Mouse (Mus musculus) kidney, adult 2 months (tissue): Measurements from ENCODE around the gene Gpank1. TPM values are rescaled to one million over a fixed set of nuclear protein-coding genes. Genes with fewer than 3 reads are reported as not detected.

Source experiments
- DNase-seq: peaks from one replicate; pipeline ENCODE4 v3.0.0; 2021
- H3K27ac ChIP-seq: fragments of 200-500 bp; 2 replicates; pipeline ENCODE4 v1.5.1; 2012; ENCODE audit warnings: low read depth, low read length, control low read depth, inconsistent platforms; ENCODE audit not compliant: insufficient read depth
- H3K27me3 ChIP-seq: fragments of 200-500 bp; replicated peaks from 2 replicates; pipeline ENCODE4 v1.6.1; 2012; ENCODE audit warnings: mild to moderate bottlenecking, moderate library complexity, low read length, inconsistent platforms; ENCODE audit not compliant: control insufficient read depth, insufficient read depth
- H3K36me3 ChIP-seq: fragments of 200-500 bp; 2 replicates; pipeline ENCODE4 v1.6.1; 2012; ENCODE audit warnings: mild to moderate bottlenecking, moderate library complexity, low read length, inconsistent platforms; ENCODE audit not compliant: control insufficient read depth, insufficient read depth
- H3K4me1 ChIP-seq: fragments of 200-500 bp; 2 replicates; pipeline ENCODE4 v1.6.1; 2011; ENCODE audit warnings: low read length; ENCODE audit not compliant: control insufficient read depth, insufficient read depth
- H3K4me3 ChIP-seq: fragments of 200-500 bp; 2 replicates; pipeline ENCODE4 v1.5.1; 2011; ENCODE audit warnings: mild to moderate bottlenecking, low read depth, low read length, control low read depth; ENCODE audit not compliant: insufficient read depth
- CTCF ChIP-seq: fragments of 200-500 bp; conservative IDR thresholded peaks from 2 replicates; pipeline ENCODE4 v1.5.1; 2011; ENCODE audit warnings: low read depth, mild to moderate bottlenecking, control low read depth, low read length, moderate library complexity, mixed read lengths; ENCODE audit not compliant: insufficient read depth, insufficient read length
- POLR2A ChIP-seq: fragments of 200-500 bp; IDR thresholded peaks from one replicate; pipeline ENCODE4 v1.6.1; 2011; ENCODE audit warnings: low read depth, low read length, control low read depth
- WGBS: fragments of 180-500 bp; shearing (Covaris S2); methylation state at CpG from one replicate; pipeline ENCODE4 v1.1.7; 2018; 5-methylcytosine and 5-hydroxymethylcytosine counted together
- polyA plus RNA-seq: library from polyadenylated mRNA; depleted of rRNA; stranded (reverse); fragments of >200 nt; gene quantifications from 2 replicates; pipeline ENCODE4 v1.2.3, GENCODE M21; 2012

The Gpank1 gene
- polyA plus RNA-seq, 1 experiment, result 15.5 TPM

DNA sequence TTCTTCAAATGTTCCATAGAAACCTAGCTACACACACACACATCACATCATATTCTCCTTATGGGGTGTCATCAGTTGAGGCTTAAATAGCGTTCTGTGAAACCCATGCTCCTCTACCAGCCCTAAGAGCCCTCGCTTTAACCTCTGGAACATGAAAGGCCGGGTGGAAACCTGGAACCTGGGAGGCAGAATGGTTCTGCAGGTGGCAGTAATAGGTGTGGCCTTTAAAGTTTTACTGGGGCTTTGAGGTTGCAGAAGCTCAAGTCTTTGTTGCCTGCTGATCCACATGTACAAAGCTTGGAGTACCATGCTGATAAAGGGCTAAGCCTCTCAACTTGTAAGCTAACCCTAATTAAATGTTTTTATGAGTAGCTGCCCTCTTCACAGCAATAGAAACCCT lies 26.1 kb downstream of the Gpank1 start:
- no peaks in the 10 kb centered on the region; the same call in 1 of the 2 replicates for H3K4me1 ChIP-seq
- TF ChIP-seq CTCF (no peak), POLR2A (no peak)
- peaks cover 23% of the 10 kb centered on the region for H3K36me3 ChIP-seq
- no peak overlapping the region for H3K4me3 ChIP-seq
- no peak overlapping the region for H3K27ac ChIP-seq
- WGBS, result 62% methylated on average over 3 of the region's 3 CpGs
- no peaks in the 10 kb centered on the region for H3K27me3 ChIP-seq
- no peak for DNase-seq

DNA sequence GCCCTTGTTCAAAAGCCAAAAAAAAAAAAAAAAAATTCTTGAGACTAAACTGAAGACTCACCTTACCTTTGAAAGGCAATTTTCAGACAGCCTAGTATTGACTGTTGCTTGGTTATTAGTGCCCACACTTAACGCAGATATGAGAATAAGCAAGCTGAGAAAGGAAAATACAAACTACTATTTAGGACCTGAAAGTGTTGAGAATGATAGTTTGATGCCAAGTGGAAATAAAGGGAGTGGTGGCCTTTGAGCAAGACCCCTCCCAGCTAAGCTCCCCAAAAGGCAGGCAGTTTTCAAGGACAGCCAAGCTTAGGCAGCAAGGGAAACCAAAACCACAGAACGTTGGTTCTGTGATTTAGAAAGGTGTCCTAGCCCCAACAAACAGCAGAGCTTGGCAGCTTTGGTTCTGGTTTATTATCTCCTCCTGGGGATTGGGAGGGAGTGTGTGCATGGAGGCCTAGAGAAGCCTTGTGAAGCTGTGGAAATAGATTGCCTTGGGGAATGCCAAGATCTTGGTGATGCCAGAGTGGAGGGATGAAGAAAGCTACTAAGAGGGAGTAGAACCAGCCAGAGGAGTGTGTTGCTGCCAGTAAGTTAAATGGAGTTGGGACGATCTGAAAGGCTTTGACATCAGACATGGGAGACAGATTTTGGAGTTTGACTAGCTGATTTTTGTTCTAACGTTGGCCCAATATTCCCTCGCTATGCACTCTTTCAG lies 26.8 kb downstream of the Gpank1 start:
- Histone ChIP-seq H3K4me3 (no peak overlapping the region), H3K27ac (no peak overlapping the region; the same call in 1 of the 2 replicates), H3K4me1 (no peaks in the 10 kb centered on the region; the same call in 1 of the 2 replicates), H3K27me3 (no peaks in the 10 kb centered on the region), H3K36me3 (peaks cover 24% of the 10 kb centered on the region)
- TF ChIP-seq POLR2A, result no peak
- no peak for TF ChIP-seq CTCF
- DNase-seq, result no peak
- 59% methylated on average over 5 of the region's 5 CpGs for WGBS

DNA sequence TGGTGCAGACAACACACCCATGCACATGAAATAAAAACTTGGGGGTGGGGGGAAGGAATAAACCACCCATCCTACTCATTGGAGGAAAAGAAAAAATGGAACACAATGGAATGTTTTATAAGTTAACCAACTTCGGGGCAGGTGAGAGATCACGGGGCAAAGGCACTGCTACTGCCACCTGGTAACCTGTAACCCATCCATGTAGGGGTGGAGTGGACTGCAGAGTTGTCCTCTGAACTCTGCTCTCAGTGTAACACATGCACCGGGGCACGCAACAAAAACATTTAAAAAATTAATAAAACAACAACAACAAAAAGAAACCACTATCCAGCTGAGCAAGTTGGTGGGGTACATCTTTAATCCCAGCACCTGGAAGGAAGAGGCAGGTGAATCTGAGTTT lies 30.9 kb downstream of the Gpank1 start:
- Histone ChIP-seq H3K4me1 (no peaks in the 10 kb centered on the region; the same call in 1 of the 2 replicates), H3K27me3 (no peaks in the 10 kb centered on the region), H3K27ac (peak overlapping the region; percentile 66; the same call in 1 of the 2 replicates), H3K4me3 (no peak overlapping the region), H3K36me3 (peaks cover 40% of the 10 kb centered on the region)
- peak; percentile 70 for DNase-seq
- WGBS, result 55% methylated on average over 4 of the region's 4 CpGs
- no peak for TF ChIP-seq CTCF
- TF ChIP-seq POLR2A, result no peak

DNA sequence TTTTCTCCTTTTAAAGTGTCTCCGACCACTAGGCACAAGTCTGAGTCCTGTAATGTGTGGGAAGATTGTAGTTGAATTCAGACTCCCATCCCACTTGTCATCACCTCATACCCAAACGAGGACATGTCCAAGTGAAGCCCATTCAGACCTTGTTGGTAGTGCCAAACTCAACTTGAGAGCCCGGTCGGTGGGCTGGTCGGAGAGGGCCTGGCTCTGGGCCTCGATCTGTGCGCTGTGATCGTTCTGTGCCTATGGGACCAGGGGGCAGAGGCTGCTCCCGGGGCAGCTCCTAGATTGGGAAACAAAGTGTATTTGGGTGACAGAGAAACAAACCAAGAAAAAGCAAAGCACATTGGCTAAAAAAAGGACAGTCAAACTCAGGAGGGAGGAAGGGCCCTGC lies 31.8 kb downstream of the Gpank1 start:
- Histone ChIP-seq H3K4me3 (no peak overlapping the region), H3K4me1 (no peaks in the 10 kb centered on the region; the same call in 1 of the 2 replicates), H3K27ac (no peak overlapping the region), H3K36me3 (peaks cover 40% of the 10 kb centered on the region), H3K27me3 (no peaks in the 10 kb centered on the region)
- 87% methylated on average over 9 of the region's 9 CpGs for WGBS
- TF ChIP-seq POLR2A, result no peak
- TF ChIP-seq CTCF, result no peak
- no peak for DNase-seq

DNA sequence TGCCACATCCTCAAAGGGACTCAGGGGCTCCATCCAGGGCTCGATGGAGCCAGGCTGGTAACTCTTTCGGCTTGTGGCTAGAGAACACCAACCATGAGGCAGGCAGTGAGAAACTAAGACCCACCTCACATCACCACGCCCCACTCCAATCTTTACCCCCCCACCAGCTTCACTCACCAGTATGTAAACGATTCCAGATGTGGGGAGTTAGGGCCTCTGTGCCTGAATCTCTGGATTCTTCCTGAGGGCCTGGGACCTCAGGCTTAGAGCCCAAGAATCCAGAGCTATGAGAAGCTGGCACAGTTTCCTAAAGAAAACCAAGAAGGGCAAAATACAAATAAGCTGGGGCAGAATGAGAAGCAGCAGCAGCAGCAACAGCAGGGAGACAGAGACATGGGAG lies 32.7 kb downstream of the Gpank1 start:
- WGBS, result 82% methylated on average over 4 of the region's 4 CpGs
- no peak for DNase-seq
- Histone ChIP-seq H3K36me3 (peaks cover 41% of the 10 kb centered on the region), H3K4me3 (no peak overlapping the region), H3K27ac (no peak overlapping the region), H3K4me1 (no peaks in the 10 kb centered on the region; the same call in 1 of the 2 replicates), H3K27me3 (no peaks in the 10 kb centered on the region)
- no peak for TF ChIP-seq POLR2A
- no peak for TF ChIP-seq CTCF

DNA sequence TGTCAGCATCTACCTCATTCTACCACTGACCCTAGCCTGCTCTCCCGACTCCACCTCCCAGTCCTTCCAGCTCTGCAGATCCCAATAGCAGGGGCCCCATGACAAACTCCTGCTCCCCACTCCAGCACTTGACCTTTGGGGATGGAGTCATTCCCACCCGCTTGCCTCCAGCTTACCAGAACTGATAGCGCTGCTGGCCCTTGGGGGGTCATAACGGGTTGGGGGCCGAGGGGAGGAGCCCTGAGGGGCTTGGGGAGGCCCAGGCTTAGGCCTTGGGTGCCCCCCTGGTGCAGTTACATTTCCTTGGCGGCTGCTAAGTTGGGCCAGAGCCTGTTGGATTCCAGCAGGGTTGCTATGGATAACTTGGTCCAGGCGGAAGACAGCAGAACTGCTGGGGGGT lies 33.4 kb downstream of the Gpank1 start:
- Histone ChIP-seq H3K27ac (no peak overlapping the region), H3K36me3 (peaks cover 39% of the 10 kb centered on the region), H3K27me3 (no peaks in the 10 kb centered on the region), H3K4me3 (no peak overlapping the region), H3K4me1 (no peaks in the 10 kb centered on the region; the same call in 1 of the 2 replicates)
- DNase-seq, result no peak
- no peak for TF ChIP-seq CTCF
- no peak for TF ChIP-seq POLR2A
- 83% methylated on average over 7 of the region's 7 CpGs for WGBS

DNA sequence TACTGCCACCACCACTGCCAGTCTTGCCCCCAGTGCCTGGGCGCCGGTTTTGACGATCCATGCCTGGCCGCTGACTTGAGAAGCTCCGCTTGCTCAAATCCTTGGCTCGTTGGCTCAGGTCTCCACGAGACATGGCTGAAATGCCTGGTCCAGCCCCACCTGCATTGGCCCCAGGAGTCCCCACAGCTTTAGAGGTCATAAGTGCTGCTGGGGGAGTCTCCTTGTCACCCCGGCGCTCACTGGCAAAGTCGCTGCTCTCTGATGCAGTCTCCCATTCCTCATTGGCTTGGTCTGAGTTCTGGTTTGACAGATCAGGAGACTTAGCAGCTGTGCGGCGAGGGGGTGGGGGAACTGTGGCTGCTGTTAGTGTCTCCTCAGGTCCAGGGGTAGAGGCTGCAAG lies 34.2 kb downstream of the Gpank1 start:
- WGBS, result 80% methylated on average over 12 of the region's 12 CpGs
- H3K27me3 ChIP-seq, result no peaks in the 10 kb centered on the region
- H3K4me3 ChIP-seq, result no peak overlapping the region
- DNase-seq, result no peak
- no peak overlapping the region for H3K27ac ChIP-seq
- no peaks in the 10 kb centered on the region; the same call in 1 of the 2 replicates for H3K4me1 ChIP-seq
- peaks cover 38% of the 10 kb centered on the region for H3K36me3 ChIP-seq
- no peak for TF ChIP-seq POLR2A
